Mouse (Mus musculus) mouse embryonic stem cell (cell line): Measurements from ENCODE around the gene Sash1.

Experiments
- in situ Hi-C, 2 experiments: fragments of 300-500 bp; cut with MboI; formaldehyde crosslinking; loops; 1 replicate in 1 of 2; 3 replicates in 1 of 2; pipeline ENCODE4 v1.14.3; 2019 to 2020; ENCODE audit warnings: low sequenced_read_pairs in 2 of 2, low pct_unique_long_range_greater_than_20kb in 1 of 2, mixed read lengths in 1 of 2; ENCODE audit not compliant: unreplicated experiment in 1 of 2

Sash1 gene

GRCm38 (mm10) chr10:8811261-8812039, 74.4 kb downstream of the Sash1 start:
- in situ Hi-C loops = no loop called here

- in situ Hi-C loops = no loop called here
These were observed 75.4 kb downstream of the Sash1 start for GRCm38 (mm10) chr10:8810496-8810895.

GRCm38 (mm10) chr10:8808383-8808782, 77.5 kb downstream of the Sash1 start:
- in situ Hi-C loops = no loop called here

GRCm38 (mm10) chr10:8807581-8807980, 78.3 kb downstream of the Sash1 start:
- in situ Hi-C loops = no loop called here

- in situ Hi-C loops = no loop called here
These were observed 80.5 kb downstream of the Sash1 start for GRCm38 (mm10) chr10:8805402-8805801.

GRCm38 (mm10) chr10:8804292-8804691, 81.6 kb downstream of the Sash1 start:
- in situ Hi-C loops = no loop called here

- in situ Hi-C loops = no loop called here
These were observed 84.0 kb downstream of the Sash1 start for GRCm38 (mm10) chr10:8801719-8802347.

- in situ Hi-C loops = no loop called here
These were observed 84.7 kb downstream of the Sash1 start for GRCm38 (mm10) chr10:8801139-8801613.

GRCm38 (mm10) chr10:8797826-8798225, 88.0 kb downstream of the Sash1 start:
- in situ Hi-C loops = no loop called here

GRCm38 (mm10) chr10:8795336-8795735, 90.5 kb downstream of the Sash1 start:
- in situ Hi-C loops = no loop called here

- in situ Hi-C loops = no loop called here
These were observed 93.5 kb downstream of the Sash1 start for GRCm38 (mm10) chr10:8792412-8792811.

GRCm38 (mm10) chr10:8789096-8789495, 96.8 kb downstream of the Sash1 start:
- in situ Hi-C loops = no loop called here

- in situ Hi-C loops = no loop called here
These were observed 98.6 kb downstream of the Sash1 start for GRCm38 (mm10) chr10:8787221-8787620.

GRCm38 (mm10) chr10:8785451-8786145, 100.3 kb downstream of the Sash1 start:
- in situ Hi-C loops = no loop called here

- in situ Hi-C loops = no loop called here
These were observed 103.9 kb downstream of the Sash1 start for GRCm38 (mm10) chr10:8781876-8782372.

- in situ Hi-C loops = no loop called here
These were observed 106.0 kb downstream of the Sash1 start for GRCm38 (mm10) chr10:8779842-8780241.

- in situ Hi-C loops = no loop called here
These were observed 107.0 kb downstream of the Sash1 start for GRCm38 (mm10) chr10:8778845-8779244.

- in situ Hi-C loops = no loop called here
These were observed 108.2 kb downstream of the Sash1 start for GRCm38 (mm10) chr10:8777552-8778253.

- in situ Hi-C loops = no loop called here
These were observed 109.1 kb downstream of the Sash1 start for GRCm38 (mm10) chr10:8776791-8777190.
